Mouse (Mus musculus) midbrain, embryonic 11.5 days (tissue): ENCODE data around the gene Edem2. TPM values are rescaled to one million over a fixed set of nuclear protein-coding genes. Genes with fewer than 3 reads are reported as not detected.

Experiments used
- polyA plus RNA-seq: library from polyadenylated mRNA; unstranded; fragments of >200 nt; fragmentation: Nextera tagmentation; extraction: Ambion mirVana; gene quantifications from 2 replicates; pipeline ENCODE4 v1.2.1, GENCODE M21; 2014

Edem2 gene
- polyA plus RNA-seq, 1 experiment from 2014 or later = 32.3 TPM

Other genes with a start within 250 kb of the Edem2 start
- 21.9 and 23.1 TPM in 2 replicates for gene Acss2, start 211.5 kb downstream of the Edem2 start, polyA plus RNA-seq
- 10.3 and 12.9 TPM in 2 replicates for gene Ggt7, start 211.2 kb downstream of the Edem2 start, polyA plus RNA-seq
- gene Gss, start 136.7 kb downstream of the Edem2 start, polyA plus RNA-seq = 14.7 and 17.5 TPM in 2 replicates
- 0.59 and 0.63 TPM in 2 replicates for gene Myh7b, start 118.3 kb downstream of the Edem2 start, polyA plus RNA-seq
- gene Trpc4ap, start 37.1 kb downstream of the Edem2 start, polyA plus RNA-seq = 138 and 144 TPM in 2 replicates
- not detected in 2 replicates for gene Gm17581, start 6.4 kb upstream of the Edem2 start, polyA plus RNA-seq
- 2.4 and 3.2 TPM in 2 replicates for gene Procr, start 21.6 kb upstream of the Edem2 start, polyA plus RNA-seq
- gene Mmp24, start 45.9 kb upstream of the Edem2 start, polyA plus RNA-seq = 2.0 and 2.1 TPM in 2 replicates
- 7.9 and 8.0 TPM in 2 replicates for gene BC029722, start 90.0 kb upstream of the Edem2 start, polyA plus RNA-seq
- gene Eif6, start 97.5 kb upstream of the Edem2 start, polyA plus RNA-seq = 188 TPM in 2 replicates
- gene Fam83c, start 105.4 kb upstream of the Edem2 start, polyA plus RNA-seq = 0.14 and 0.25 TPM in 2 replicates
- 77.3 and 88.8 TPM in 2 replicates for gene Uqcc1, start 200.8 kb upstream of the Edem2 start, polyA plus RNA-seq
- gene Gm15557, start 211.3 kb upstream of the Edem2 start, polyA plus RNA-seq = not detected in 2 replicates
- gene Gdf5, start 215.9 kb upstream of the Edem2 start, polyA plus RNA-seq = 0.05 and 0.15 TPM in 2 replicates
- 13.2 and 13.8 TPM in 2 replicates for gene Cep250, start 227.0 kb upstream of the Edem2 start, polyA plus RNA-seq